Comparison of ENCODE assay signal across 19 mouse cellular contexts in the genomic region with DNA sequence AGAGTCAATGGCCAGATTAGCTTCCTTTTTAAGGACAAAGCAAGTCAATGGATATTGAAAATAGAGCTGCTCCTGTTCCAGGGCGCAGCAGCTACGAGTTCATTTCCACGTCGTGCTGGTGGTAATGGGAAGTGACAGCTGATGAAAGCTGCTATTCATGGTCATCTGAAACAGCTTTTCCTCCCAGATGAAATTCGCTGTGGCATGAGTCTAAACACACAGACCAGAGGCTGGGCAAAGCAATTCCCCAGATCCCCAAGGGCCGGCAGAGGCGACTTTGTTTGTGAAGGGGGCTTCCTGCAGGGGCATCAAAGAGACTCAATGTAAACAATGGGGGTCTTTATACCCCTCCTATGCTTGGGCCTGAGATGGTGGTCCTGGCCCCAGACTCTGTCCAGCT.
DNase-seq lines count a peak whose midpoint lies in the region; ATAC-seq lines count a peak whose summit lies in the region.
"Had no signal": no experiment of that assay in that cellular context is flagged by ENCODE, and none has a peak within 500 bp of the region (broad histone marks: within the 10 kb centered on the region; RNA-seq: fewer than 3 reads in every experiment).

No protein-coding gene starts in this region.

- no peaks in the 10 kb centered on the region for H3K9me3 ChIP-seq in midbrain, embryonic 11.5 days (ENCODE audit: control insufficient read depth, low read length)
- H3K9me3 ChIP-seq in midbrain, embryonic 16.5 days (replicated peaks; ENCODE audit: control insufficient read depth, low read length, poor library complexity, severe bottlenecking), result no peaks in the 10 kb centered on the region
- H3K9me3 ChIP-seq: embryonic facial prominence, embryonic 12.5 days; G1E; hindbrain, embryonic 13.5 days had no signal

- H3K4me3 ChIP-seq in midbrain, embryonic 11.5 days (ENCODE audit: low read depth, low read length), result no peak overlapping the region
- H3K4me3 ChIP-seq in midbrain, embryonic 16.5 days (ENCODE audit: low read depth, low read length), result no peak overlapping the region
- H3K4me3 ChIP-seq: embryonic facial prominence, embryonic 12.5 days; hindbrain, embryonic 13.5 days had no signal

- 14% methylated on average over 7 of the region's 7 CpGs for WGBS in midbrain, embryonic 11.5 days
- WGBS in midbrain, embryonic 16.5 days, result 13% methylated on average over 7 of the region's 7 CpGs

- no peak overlapping the region for H3K9ac ChIP-seq in midbrain, embryonic 11.5 days (ENCODE audit: low read length)
- no peak overlapping the region for H3K9ac ChIP-seq in midbrain, embryonic 16.5 days (ENCODE audit: low read depth, low read length)
- H3K9ac ChIP-seq: embryonic facial prominence, embryonic 12.5 days; hindbrain, embryonic 13.5 days had no signal

- H3K4me1 ChIP-seq in midbrain, embryonic 11.5 days (ENCODE audit: control insufficient read depth, insufficient read depth, low read length), result peaks cover 10% of the 10 kb centered on the region
- no peaks in the 10 kb centered on the region for H3K4me1 ChIP-seq in midbrain, embryonic 16.5 days (ENCODE audit: control insufficient read depth, insufficient read depth, low read length)

- DNase-seq in heart, adult 11 months, result peak; percentile 71
- DNase-seq in heart, adult 9 months (ENCODE audit: low spot score in 2 of 2), result no peak
- peak; percentile 90 for DNase-seq in midbrain, embryonic 11.5 days (ENCODE audit: low spot score, missing footprints)
- peak; percentile 14 for DNase-seq in hindlimb bud, embryonic 11.5 days (ENCODE audit: extremely low spot score, low read depth, low spot score)
- DNase-seq in retina, postnatal 1 day, result peak; percentile 80
- DNase-seq in adrenal gland, adult (ENCODE audit: inconsistent age in 2 of 2, low spot score in 1 of 2), result no peak
- DNase-seq in gastrocnemius, postnatal 14 days, result no peak
- DNase-seq: cerebellum, postnatal 10 days; kidney, adult 18-20 months; kidney, postnatal 25 days; lung, adult 18-20 months; right cerebral cortex, postnatal 25 days; thymus, postnatal 14 days had no signal

- no peak overlapping the region for H3K27ac ChIP-seq in midbrain, embryonic 11.5 days (ENCODE audit: low read depth, low read length)
- H3K27ac ChIP-seq in midbrain, embryonic 16.5 days (ENCODE audit: low read length), result no peak overlapping the region
- H3K27ac ChIP-seq: embryonic facial prominence, embryonic 12.5 days; hindbrain, embryonic 13.5 days had no signal

- 0 out of 2 replicates have a peak, but pooled peaks cover 3% of the 10 kb centered on the region for H3K27me3 ChIP-seq in midbrain, embryonic 11.5 days (ENCODE audit: control insufficient read depth, insufficient read depth, low read length)
- no peaks in the 10 kb centered on the region for H3K27me3 ChIP-seq in midbrain, embryonic 16.5 days (ENCODE audit: control insufficient read depth, insufficient read depth, low read depth, low read length)
- H3K27me3 ChIP-seq: embryonic facial prominence, embryonic 12.5 days; hindbrain, embryonic 13.5 days had no signal

- ATAC-seq in midbrain, embryonic 11.5 days (ENCODE audit: low FRiP score), result peak; percentile 78
- no peak for ATAC-seq in midbrain, embryonic 16.5 days
- ATAC-seq: CD4-positive, CD25-positive, alpha-beta regulatory T cell, adult 4 months; forebrain, embryonic 16.5 days had no signal

- no peaks in the 10 kb centered on the region for H3K36me3 ChIP-seq in midbrain, embryonic 11.5 days (ENCODE audit: control insufficient read depth, insufficient read depth, low read length)
- no peaks in the 10 kb centered on the region for H3K36me3 ChIP-seq in midbrain, embryonic 16.5 days (ENCODE audit: control insufficient read depth, insufficient read depth, low read length)
- H3K36me3 ChIP-seq: embryonic facial prominence, embryonic 12.5 days; G1E; hindbrain, embryonic 13.5 days had no signal

- intact Hi-C loops in gastrocnemius, postnatal 14 days (cut with DNase I; ENCODE audit: low total_unique reads), result no loop called here

- H3K4me2 ChIP-seq in midbrain, embryonic 11.5 days, result no peak overlapping the region
- H3K4me2 ChIP-seq in midbrain, embryonic 16.5 days (ENCODE audit: low read length), result no peak overlapping the region
- H3K4me2 ChIP-seq: embryonic facial prominence, embryonic 12.5 days; hindbrain, embryonic 13.5 days had no signal

Comparison
In these comparisons a context has a peak if more than half of its experiments do, and no peak if none do; other contexts are left out.
1. DNase-seq: peak in heart, adult 11 months (single experiment), midbrain, embryonic 11.5 days (single experiment), hindlimb bud, embryonic 11.5 days (single experiment) and retina, postnatal 1 day (single experiment); none in heart, adult 9 months (0 of 2), adrenal gland, adult (0 of 2) and gastrocnemius, postnatal 14 days (single experiment).